Mouse (Mus musculus) midbrain, postnatal 0 days (tissue): ENCODE measurements around the gene Vps26a. TPM values are rescaled to one million over a fixed set of nuclear protein-coding genes. Genes with fewer than 3 reads are reported as not detected.

ENCODE experiments used
- ATAC-seq: fragments of 200-750 bp; cut with Nextera tagmentation; 2 replicates; pipeline ENCODE4 v1.8.0; 2017; ENCODE audit warnings: moderate number of reproducible peaks, mild to moderate bottlenecking, moderate TSS enrichment, moderate library complexity; ENCODE audit not compliant: low FRiP score
- DNase-seq: peaks from one replicate; pipeline ENCODE4 v3.0.0-alpha.2; 2015; ENCODE audit warnings: low spot score
- H3K27ac ChIP-seq: fragments of 300-500 bp; sonication (generic); 2 replicates; pipeline ENCODE4 v1.5.1; 2014; ENCODE audit warnings: low read depth, mild to moderate bottlenecking, low read length, mixed read lengths
- H3K27me3 ChIP-seq: fragments of 300-500 bp; sonication (generic); 2 replicates; pipeline ENCODE4 v1.6.1; 2014; ENCODE audit warnings: low read length, control low read depth, mixed read lengths; ENCODE audit not compliant: insufficient read depth
- H3K36me3 ChIP-seq: fragments of 300-500 bp; sonication (generic); 2 replicates; pipeline ENCODE4 v1.6.1; 2014; ENCODE audit warnings: low read length, control low read depth, mixed read lengths; ENCODE audit not compliant: insufficient read depth
- H3K4me1 ChIP-seq: fragments of 300-500 bp; sonication (generic); 2 replicates; pipeline ENCODE4 v1.6.1; 2014; ENCODE audit warnings: mild to moderate bottlenecking, control low read depth, antibody characterized with exemption, low read length, mixed read lengths; ENCODE audit not compliant: insufficient read depth
- H3K4me2 ChIP-seq: fragments of 300-500 bp; sonication (generic); 2 replicates; pipeline ENCODE4 v1.6.1; 2014; ENCODE audit warnings: low read depth, mild to moderate bottlenecking, low read length, mixed read lengths; ENCODE audit not compliant: poor library complexity, severe bottlenecking
- H3K4me3 ChIP-seq: fragments of 300-500 bp; sonication (generic); 2 replicates; pipeline ENCODE4 v1.5.1; 2014; ENCODE audit warnings: low read depth, mild to moderate bottlenecking, low read length, moderate library complexity
- H3K9ac ChIP-seq: fragments of 300-500 bp; sonication (generic); replicated peaks from 2 replicates; pipeline ENCODE4 v1.6.1; 2014; ENCODE audit warnings: mild to moderate bottlenecking, low read length, moderate library complexity, mixed read lengths; ENCODE audit not compliant: poor library complexity, severe bottlenecking
- H3K9me3 ChIP-seq: fragments of 300-500 bp; sonication (generic); 2 replicates; pipeline ENCODE4 v1.6.1; 2016; ENCODE audit warnings: low read length, control low read depth
- CTCF ChIP-seq: IDR thresholded peaks from 2 replicates; pipeline ENCODE4 v1.5.1; 2016; ENCODE audit warnings: antibody characterized with exemption, mild to moderate bottlenecking
- WGBS: fragments of 180-500 bp; shearing (Covaris S2); extraction: QIAGEN DNeasy Blood & Tissue Kit; methylation state at CpG from one replicate; pipeline ENCODE4 v1.1.7; 2014; 5-methylcytosine and 5-hydroxymethylcytosine counted together
- polyA plus RNA-seq: library from polyadenylated mRNA; unstranded; fragments of >200 nt; fragmentation: Nextera tagmentation; extraction: Ambion mirVana; gene quantifications from 2 replicates; pipeline ENCODE4 v1.2.1, GENCODE M21; 2015
- total RNA-seq: library from RNA; depleted of rRNA; stranded (reverse); fragments of >200 nt; gene quantifications from 2 replicates; pipeline ENCODE4 v1.2.3, GENCODE M21; 2014; rRNA removed

Gene Vps26a
- total and polyA plus RNA-seq, 2 experiments from 2014 or later: 28.6 to 41.8 TPM

GRCm38 (mm10) chr10:62413606-62413982 is 73.0 kb downstream of the Vps26a start:
- Histone ChIP-seq H3K36me3 (no peaks in the 10 kb centered on the region), H3K9me3 (no peaks in the 10 kb centered on the region), H3K27ac (no peak overlapping the region), H3K4me2 (no peak overlapping the region), H3K4me1 (no peaks in the 10 kb centered on the region), H3K9ac (no peak overlapping the region), H3K4me3 (no peak overlapping the region), H3K27me3 (no peaks in the 10 kb centered on the region)
- ATAC-seq (no peak), DNase-seq (no peak)
- 46% methylated on average over 4 of the region's 4 CpGs for WGBS
- no peak for TF ChIP-seq CTCF

GRCm38 (mm10) chr10:62412906-62413605 is 73.5 kb downstream of the Vps26a start:
- H3K36me3 ChIP-seq: no peaks in the 10 kb centered on the region
- H3K9me3 ChIP-seq: no peaks in the 10 kb centered on the region
- H3K27me3 ChIP-seq: no peaks in the 10 kb centered on the region
- DNase-seq: no peak
- TF ChIP-seq CTCF: no peak
- H3K27ac ChIP-seq: no peak overlapping the region
- no peak overlapping the region for H3K4me3 ChIP-seq
- 38% methylated on average over 8 of the region's 8 CpGs for WGBS
- H3K4me2 ChIP-seq: no peak overlapping the region
- no peak for ATAC-seq
- H3K4me1 ChIP-seq: no peaks in the 10 kb centered on the region
- no peak overlapping the region for H3K9ac ChIP-seq

- ATAC-seq (no peak), DNase-seq (no peak)
- Histone ChIP-seq H3K4me3 (no peak overlapping the region), H3K4me2 (no peak overlapping the region), H3K4me1 (no peaks in the 10 kb centered on the region), H3K27me3 (no peaks in the 10 kb centered on the region), H3K9ac (0 out of 2 replicates have a peak overlapping the region, but pooled peaks have one; percentile 14), H3K9me3 (no peaks in the 10 kb centered on the region), H3K27ac (no peak overlapping the region), H3K36me3 (no peaks in the 10 kb centered on the region)
- no peak for TF ChIP-seq CTCF
- 66% methylated on average over 19 of the region's 19 CpGs for whole genome bisulfite sequencing
Observed at GRCm38 (mm10) chr10:62411431-62412410, 74.9 kb downstream of the Vps26a start.

GRCm38 (mm10) chr10:62410943-62411342 is 75.7 kb downstream of the Vps26a start:
- Histone ChIP-seq H3K27me3 (no peaks in the 10 kb centered on the region; the same call in 1 of the 2 replicates), H3K4me2 (no peak overlapping the region), H3K9me3 (no peaks in the 10 kb centered on the region), H3K27ac (no peak overlapping the region), H3K4me1 (no peaks in the 10 kb centered on the region), H3K9ac (0 out of 2 replicates have a peak overlapping the region, but pooled peaks have one; percentile 14), H3K36me3 (no peaks in the 10 kb centered on the region), H3K4me3 (no peak overlapping the region)
- peak; percentile 94 for TF ChIP-seq CTCF
- 7% methylated on average over 5 of the region's 5 CpGs for WGBS
- DNase-seq (peak; percentile 82), ATAC-seq (peak; percentile 56; the same call in 1 of the 2 replicates)

Other genes starting within 250 kb of the Vps26a start
- gene Tacr2, start 234.4 kb downstream of the Vps26a start, total RNA-seq: not detected in 2 replicates
- gene Tacr2, start 234.4 kb downstream of the Vps26a start, polyA plus RNA-seq: 0.06 TPM in 1 of 2 replicates, not detected in the other
- gene Hk1, start 106.9 kb downstream of the Vps26a start, total RNA-seq: 103 and 119 TPM in 2 replicates
- gene Hk1, start 106.9 kb downstream of the Vps26a start, polyA plus RNA-seq: 157 and 163 TPM in 2 replicates
- 0.44 and 0.47 TPM in 2 replicates for gene Hkdc1, start 64.3 kb downstream of the Vps26a start, total RNA-seq
- 0.29 and 0.46 TPM in 2 replicates for gene Hkdc1, start 64.3 kb downstream of the Vps26a start, polyA plus RNA-seq
- gene 4930507D05Rik, start 37.3 kb downstream of the Vps26a start, total RNA-seq: 1.7 and 2.7 TPM in 2 replicates
- 1.2 and 1.5 TPM in 2 replicates for gene 4930507D05Rik, start 37.3 kb downstream of the Vps26a start, polyA plus RNA-seq
- gene Supv3l1, start 37.1 kb downstream of the Vps26a start, total RNA-seq: 23.4 and 26.6 TPM in 2 replicates
- gene Supv3l1, start 37.1 kb downstream of the Vps26a start, polyA plus RNA-seq: 15.5 and 16.1 TPM in 2 replicates
- gene Srgn, start 40.6 kb upstream of the Vps26a start, total RNA-seq: 15.5 and 16.2 TPM in 2 replicates
- gene Srgn, start 40.6 kb upstream of the Vps26a start, polyA plus RNA-seq: 19.3 and 23.5 TPM in 2 replicates
- 70.5 and 84.2 TPM in 2 replicates for gene Kif1bp, start 91.7 kb upstream of the Vps26a start, total RNA-seq
- 69.2 and 73.4 TPM in 2 replicates for gene Kif1bp, start 91.7 kb upstream of the Vps26a start, polyA plus RNA-seq
- 16.7 and 20.2 TPM in 2 replicates for gene Ddx21, start 115.5 kb upstream of the Vps26a start, total RNA-seq
- gene Ddx21, start 115.5 kb upstream of the Vps26a start, polyA plus RNA-seq: 8.7 and 10.6 TPM in 2 replicates
- gene Ddx50, start 164.4 kb upstream of the Vps26a start, total RNA-seq: 40.8 and 61.8 TPM in 2 replicates
- 71.9 and 77.0 TPM in 2 replicates for gene Ddx50, start 164.4 kb upstream of the Vps26a start, polyA plus RNA-seq
- 6.7 TPM in 2 replicates for gene Stox1, start 239.3 kb upstream of the Vps26a start, total RNA-seq
- 6.2 and 6.3 TPM in 2 replicates for gene Stox1, start 239.3 kb upstream of the Vps26a start, polyA plus RNA-seq